Mouse (Mus musculus): ENCODE results near the gene Noxred1. TPM values are rescaled to one million over a fixed set of nuclear protein-coding genes. Genes with fewer than 3 reads are reported as not detected.

Gene Noxred1
- total and polyA plus RNA-seq, 3 experiments, result 5.1 to 10.4 (median 6.9) TPM

- H3K4me1 ChIP-seq (ENCODE audit: control insufficient read depth in 1 of 2, insufficient read depth in 2 of 2), result peaks cover 0 to 20% of the 10 kb centered on the region in 2 experiments; a peak in 2 of 4 replicates
- no peaks in the 10 kb centered on the region for H3K27me3 ChIP-seq (replicated peaks)
- H3K27ac ChIP-seq (ENCODE audit: insufficient read depth, low read depth), result no peak overlapping the region
- no peaks in the 10 kb centered on the region for H3K79me2 ChIP-seq (replicated peaks; ENCODE audit: control insufficient read depth, extremely low read depth, insufficient read depth, poor library complexity, severe bottlenecking)
- dilution Hi-C loops (cut with MboI; ENCODE audit: extremely low pct_ligation_motif_present, extremely low pct_unique_long_range_greater_than_20kb, low sequenced_read_pairs) (no loop called here), in situ Hi-C loops (cut with MboI; ENCODE audit: low pct_ligation_motif_present, low pct_unique_long_range_greater_than_20kb, low sequenced_read_pairs) (no loop called here)
- no peak overlapping the region for H3K4me3 ChIP-seq (replicated peaks in 1 of 3; ENCODE audit: low read depth in 2 of 3, low read length in 2 of 3, poor library complexity in 1 of 3)
- H3K9me3 ChIP-seq (replicated peaks; ENCODE audit: low read length), result peaks cover 5% of the 10 kb centered on the region
- H3K36me3 ChIP-seq (replicated peaks in 1 of 2; ENCODE audit: control insufficient read depth in 1 of 2, insufficient read depth in 1 of 2, low read length in 1 of 2), result peaks cover 0 to 6% of the 10 kb centered on the region in 2 experiments
- no peak overlapping the region for H3K9ac ChIP-seq (ENCODE audit: insufficient read depth, low read depth)
- TF ChIP-seq TCF12 (IDR thresholded peaks at IDR 0.05; ENCODE audit: low read depth, low read length) (no peak), IRF4 (IDR thresholded peaks at IDR 0.05; ENCODE audit: low read depth, low read length) (no peak), TBP (conservative IDR thresholded peaks at IDR 0.05; ENCODE audit: low read depth, low read length) (no peak), JUND (conservative IDR thresholded peaks at IDR 0.05; ENCODE audit: low read depth, low read length) (no peak), MAFK (IDR thresholded peaks at IDR 0.05; ENCODE audit: insufficient replicate concordance, low read length) (no peak), MAZ (IDR thresholded peaks at IDR 0.05; ENCODE audit: low read depth, low read length) (no peak), ZMIZ1 (IDR thresholded peaks at IDR 0.05; ENCODE audit: low read depth, low read length) (no peak), CTCF (conservative IDR thresholded peaks at IDR 0.05 in 1 of 2, IDR thresholded peaks at IDR 0.05 in 1 of 2; ENCODE audit: low read depth in 2 of 2, low read length in 2 of 2) (no peak), E2F4 (IDR thresholded peaks at IDR 0.05; ENCODE audit: insufficient replicate concordance, low read depth, low read length) (no peak), ZKSCAN1 (IDR thresholded peaks at IDR 0.05; ENCODE audit: borderline replicate concordance, low read depth, low read length) (no peak), KAT2A (IDR thresholded peaks at IDR 0.05; ENCODE audit: insufficient replicate concordance, low read length) (no peak), UBTF (IDR thresholded peaks at IDR 0.05; ENCODE audit: low read depth, low read length) (no peak), ETS1 (conservative IDR thresholded peaks at IDR 0.05; ENCODE audit: low read depth, low read length) (no peak), MYC (IDR thresholded peaks at IDR 0.05; ENCODE audit: low read depth, low read length) (no peak), CHD2 (IDR thresholded peaks at IDR 0.05; ENCODE audit: low read length) (no peak), POLR2A (IDR thresholded peaks at IDR 0.05; ENCODE audit: low read depth, low read length) (no peak)
- no peak for DNase-seq (ENCODE audit: extremely low read depth)
- H3K4me2 ChIP-seq (ENCODE audit: insufficient read depth, low read depth, poor library complexity, severe bottlenecking), result no peak overlapping the region
Observed at GRCm38 (mm10) chr12:87230379-87230895, 8.1 kb downstream of the Noxred1 start.

GRCm38 (mm10) chr12:87229633-87230032 is 8.9 kb downstream of the Noxred1 start:
- H3K4me1 ChIP-seq (ENCODE audit: control insufficient read depth in 1 of 2, insufficient read depth in 2 of 2), result peaks cover 0 to 20% of the 10 kb centered on the region in 2 experiments; a peak in 2 of 4 replicates
- no peaks in the 10 kb centered on the region for H3K79me2 ChIP-seq (replicated peaks; ENCODE audit: control insufficient read depth, extremely low read depth, insufficient read depth, poor library complexity, severe bottlenecking)
- DNase-seq (ENCODE audit: extremely low read depth), result no peak
- H3K36me3 ChIP-seq (replicated peaks in 1 of 2; ENCODE audit: control insufficient read depth in 1 of 2, insufficient read depth in 1 of 2, low read length in 1 of 2), result peaks cover 0 to 10% of the 10 kb centered on the region in 2 experiments
- H3K9me3 ChIP-seq (replicated peaks; ENCODE audit: low read length), result peaks cover 5% of the 10 kb centered on the region
- H3K27me3 ChIP-seq (replicated peaks), result no peaks in the 10 kb centered on the region
- in situ Hi-C loops (cut with MboI; ENCODE audit: low pct_ligation_motif_present, low pct_unique_long_range_greater_than_20kb, low sequenced_read_pairs), result no loop called here
- H3K4me2 ChIP-seq (ENCODE audit: insufficient read depth, low read depth, poor library complexity, severe bottlenecking), result no peak overlapping the region
- dilution Hi-C loops (cut with MboI; ENCODE audit: extremely low pct_ligation_motif_present, extremely low pct_unique_long_range_greater_than_20kb, low sequenced_read_pairs), result no loop called here
- no peak overlapping the region for H3K9ac ChIP-seq (ENCODE audit: insufficient read depth, low read depth)
- H3K4me3 ChIP-seq (replicated peaks in 1 of 3; ENCODE audit: low read depth in 2 of 3, low read length in 2 of 3, poor library complexity in 1 of 3), result no peak overlapping the region
- no peak for TF ChIP-seq JUN (IDR thresholded peaks at IDR 0.05; ENCODE audit: insufficient read depth, low read depth, low read length)
- TF ChIP-seq RCOR1 (conservative IDR thresholded peaks at IDR 0.05; ENCODE audit: low read depth, low read length), result no peak
- TF ChIP-seq ZMIZ1 (IDR thresholded peaks at IDR 0.05; ENCODE audit: low read depth, low read length), result no peak
- TF ChIP-seq GABPA (IDR thresholded peaks at IDR 0.05; ENCODE audit: insufficient replicate concordance, low read depth, low read length), result no peak
- no peak overlapping the region for H3K27ac ChIP-seq (ENCODE audit: insufficient read depth, low read depth)

Measured in CH12.LX (cell line).